Mouse (Mus musculus) lung, postnatal 14 days (tissue): ENCODE data around the gene Clcn2.

Source experiments
- DNase-seq: peaks from one replicate; pipeline ENCODE4 v3.0.0; 2021

The Clcn2 gene

GRCm38 (mm10) chr16:20721808-20722207 lies 4.3 kb upstream of the Clcn2 start:
- no peak for DNase-seq

- DNase-seq: no peak
These were observed 578 bp upstream of the Clcn2 start for GRCm38 (mm10) chr16:20717978-20718670.

GRCm38 (mm10) chr16:20716841-20717180 lies 735 bp downstream of the Clcn2 start:
- DNase-seq: peak; percentile 19

GRCm38 (mm10) chr16:20715976-20716840 lies 1.3 kb downstream of the Clcn2 start:
- DNase-seq: peak; percentile 76

GRCm38 (mm10) chr16:20715566-20715965 lies 2.0 kb downstream of the Clcn2 start:
- DNase-seq: no peak

- DNase-seq: no peak
These were observed 2.4 kb downstream of the Clcn2 start for GRCm38 (mm10) chr16:20715161-20715560.

GRCm38 (mm10) chr16:20714307-20715080 lies 3.1 kb downstream of the Clcn2 start:
- DNase-seq: no peak

GRCm38 (mm10) chr16:20712889-20713288 lies 4.7 kb downstream of the Clcn2 start:
- DNase-seq: no peak

GRCm38 (mm10) chr16:20712190-20712589 lies 5.4 kb downstream of the Clcn2 start:
- DNase-seq: no peak

- no peak for DNase-seq
These were observed 6.7 kb downstream of the Clcn2 start for GRCm38 (mm10) chr16:20710810-20711209.

GRCm38 (mm10) chr16:20710370-20710769 lies 7.2 kb downstream of the Clcn2 start:
- DNase-seq: no peak

GRCm38 (mm10) chr16:20708939-20709734 lies 8.4 kb downstream of the Clcn2 start:
- peak; percentile 46 for DNase-seq

GRCm38 (mm10) chr16:20708220-20708938 lies 9.2 kb downstream of the Clcn2 start:
- DNase-seq: no peak

GRCm38 (mm10) chr16:20706407-20707055 lies 11.0 kb downstream of the Clcn2 start:
- no peak for DNase-seq

- DNase-seq: no peak
These were observed 11.8 kb downstream of the Clcn2 start for GRCm38 (mm10) chr16:20705786-20706185.

GRCm38 (mm10) chr16:20703699-20704400 lies 13.7 kb downstream of the Clcn2 start:
- no peak for DNase-seq

- no peak for DNase-seq
These were observed 14.5 kb downstream of the Clcn2 start for GRCm38 (mm10) chr16:20703071-20703470.

GRCm38 (mm10) chr16:20702522-20702893 lies 15.0 kb downstream of the Clcn2 start:
- DNase-seq: peak; percentile 72

- no peak for DNase-seq
These were observed 15.6 kb downstream of the Clcn2 start for GRCm38 (mm10) chr16:20701729-20702521.

- no peak for DNase-seq
These were observed 16.2 kb downstream of the Clcn2 start for GRCm38 (mm10) chr16:20701316-20701715.
